Mouse (Mus musculus): ENCODE measurements around the gene Zfp768. TPM values are rescaled to one million over a fixed set of nuclear protein-coding genes. Genes with fewer than 3 reads are reported as not detected.

Gene Zfp768
- 1 to 10 TPM; 6.1 to 7.0 TPM for total RNA-seq (2023)

DNA sequence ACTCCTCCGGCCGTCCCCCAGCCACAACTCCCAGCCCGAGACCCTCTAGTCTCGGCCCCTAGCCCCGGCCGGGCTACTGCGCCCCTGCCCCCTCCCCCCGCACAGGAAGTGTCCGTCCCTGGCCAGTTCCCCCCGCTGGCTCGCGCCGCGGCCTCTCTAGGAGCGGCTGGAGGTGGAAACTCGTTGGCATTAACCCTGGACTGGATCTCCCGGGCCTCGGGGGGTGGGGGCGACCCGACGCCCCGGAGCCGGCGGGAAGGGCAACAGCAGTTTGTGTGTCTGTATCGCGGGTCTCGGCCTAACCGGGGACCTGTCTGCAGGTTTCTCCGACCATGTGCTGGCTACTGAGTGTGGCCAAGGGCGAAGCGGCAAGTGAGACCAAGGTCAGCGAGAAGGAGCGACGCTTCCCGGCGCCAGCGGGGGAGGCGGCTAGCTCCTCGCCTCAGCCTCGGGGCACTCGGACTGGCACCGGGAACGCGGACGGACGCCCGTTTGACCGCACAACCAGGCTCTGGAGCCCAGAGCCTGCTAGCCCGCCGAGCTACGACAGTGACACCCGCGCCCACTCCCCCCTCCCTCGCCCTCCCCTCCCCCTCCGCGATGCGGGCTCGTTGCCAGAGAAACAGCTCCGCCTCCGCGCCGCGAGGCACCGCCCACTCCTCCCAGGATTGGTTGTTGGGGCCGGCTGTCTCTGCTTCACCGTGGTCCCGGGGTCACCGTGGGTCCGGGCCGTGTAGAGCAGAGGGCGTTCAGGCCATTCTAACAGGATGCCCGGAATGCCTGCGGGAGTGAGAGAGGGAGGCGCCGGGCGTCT is at the start of gene Zfp768:
Gene Zfp768, minus strand, starts transcription at position 78 of the 814 bp plus-strand sequence.

GRCm38 (mm10) chr7:127393157-127393943 is 48.0 kb upstream of the Zfp768 start, which contains the start of gene E430018J23Rik:
Gene E430018J23Rik (minus strand): TSS chr7:127393629.

GRCm38 (mm10) chr7:127386641-127387392 is 41.4 kb upstream of the Zfp768 start, which contains the start of gene 9130019O22Rik:
Gene 9130019O22Rik (minus strand): TSS chr7:127387166.

DNA sequence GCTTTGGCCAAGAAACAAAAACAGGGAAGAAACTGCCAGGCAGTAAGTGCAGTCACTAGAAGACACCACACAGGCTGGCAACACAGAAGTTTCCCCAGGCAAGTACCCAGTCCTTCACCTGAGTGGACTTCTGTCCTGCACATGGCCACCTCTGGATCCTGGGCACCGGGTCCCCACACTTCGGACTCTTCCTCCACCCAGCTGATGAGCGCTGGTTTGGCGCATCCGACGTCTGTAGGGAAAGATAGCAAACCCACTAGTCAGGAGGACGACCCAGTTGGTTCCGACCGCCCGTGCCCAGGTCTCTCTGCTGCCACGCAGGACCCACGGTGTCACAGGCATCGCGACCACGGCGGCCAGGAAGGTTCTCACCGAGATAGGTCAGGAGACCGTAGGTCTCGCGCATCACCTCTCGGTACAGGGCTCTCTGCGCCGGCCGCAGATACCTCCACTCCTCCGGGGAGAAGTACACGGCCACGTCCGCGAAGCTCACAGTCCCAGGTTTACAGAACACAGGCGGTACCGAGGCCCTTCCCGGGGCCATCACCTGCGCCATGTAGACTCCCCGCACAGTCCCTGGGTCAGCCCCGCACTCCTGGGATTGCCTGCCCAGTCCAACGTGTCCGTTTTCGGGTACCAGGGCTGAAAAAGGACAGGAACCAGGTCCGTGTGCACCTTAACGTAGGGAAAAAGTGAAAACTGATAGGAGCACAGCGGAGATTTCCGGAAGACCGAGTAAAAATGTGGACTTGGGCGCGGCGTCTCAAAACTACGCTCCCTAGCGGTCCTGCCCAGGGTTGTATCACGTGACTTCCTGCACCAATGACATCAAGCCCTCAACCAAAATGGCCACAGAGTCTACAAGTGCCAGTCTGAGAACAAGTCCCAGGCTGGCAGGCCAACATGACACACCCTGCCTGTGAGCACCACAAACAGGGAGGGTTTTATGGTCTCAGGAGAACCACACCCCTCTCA is 30.2 kb upstream of the Zfp768 start, which contains the start of gene Zfp747:
Gene Zfp747, minus strand, starts transcription at position 780 of the 975 bp plus-strand sequence.

GRCm38 (mm10) chr7:127296098-127296497 is 49.3 kb downstream of the Zfp768 start, which contains the start of gene Itgal:
Gene Itgal (plus strand): TSS chr7:127296260.

Other genes with a start within 250 kb of the Zfp768 start
- 10 to 100 TPM; 10.5 to 12.1 TPM for gene Qprt, start 223.4 kb downstream of the Zfp768 start, total RNA-seq (2023)
- gene Spn, start 207.8 kb downstream of the Zfp768 start, total RNA-seq (2023), result 100 to 1,000 TPM; 289 to 346 TPM
- gene Cd2bp2, start 149.5 kb downstream of the Zfp768 start, total RNA-seq (2023), result 10 to 100 TPM; 52.2 to 60.9 TPM
- 100 to 1,000 TPM in 1 of 2 experiments, 10 to 100 TPM in 1; 94.8 to 106 TPM for gene Tbc1d10b, start 137.1 kb downstream of the Zfp768 start, total RNA-seq (2023)
- gene Mylpf, start 136.7 kb downstream of the Zfp768 start, total RNA-seq (2023), result not detected
- gene Zfp553, start 112.5 kb downstream of the Zfp768 start, total RNA-seq (2023), result 1 to 10 TPM; 4.5 TPM
- 1 to 10 TPM; 5.4 to 5.5 TPM for gene Sept1, start 112.5 kb downstream of the Zfp768 start, total RNA-seq (2023)
- gene Zfp771, start 101.3 kb downstream of the Zfp768 start, total RNA-seq (2023), result 1 to 10 TPM; 7.0 to 8.8 TPM
- gene Dctpp1, start 84.9 kb downstream of the Zfp768 start, total RNA-seq (2023), result 10 to 100 TPM; 15.2 to 17.6 TPM
- 10 to 100 TPM; 66.0 to 73.4 TPM for gene Sephs2, start 71.5 kb downstream of the Zfp768 start, total RNA-seq (2023)
- 100 to 1,000 TPM; 900 to 916 TPM for gene Itgal, start 49.3 kb downstream of the Zfp768 start, total RNA-seq (2023)
- 1 to 10 TPM; 8.8 to 9.0 TPM for gene Zfp747, start 30.5 kb upstream of the Zfp768 start, total RNA-seq (2023)
- gene 9130019O22Rik, start 41.6 kb upstream of the Zfp768 start, total RNA-seq (2023), result 1 to 10 TPM; 2.4 TPM
- 1 to 10 TPM; 1.7 to 2.9 TPM for gene E430018J23Rik, start 48.0 kb upstream of the Zfp768 start, total RNA-seq (2023)
- gene Zfp764, start 61.2 kb upstream of the Zfp768 start, total RNA-seq (2023), result 1 to 10 TPM; 5.4 to 6.3 TPM
- 10 to 100 TPM in 1 of 2 experiments, 1 to 10 TPM in 1; 7.4 to 15.1 TPM for gene Zfp688, start 76.5 kb upstream of the Zfp768 start, total RNA-seq (2023)
- 1 to 10 TPM; 2.3 to 3.3 TPM for gene Zfp689, start 103.6 kb upstream of the Zfp768 start, total RNA-seq (2023)
- gene Prr14, start 114.0 kb upstream of the Zfp768 start, total RNA-seq (2023), result 100 to 1,000 TPM; 125 to 128 TPM
- gene Fbrs, start 133.6 kb upstream of the Zfp768 start, total RNA-seq (2023), result 100 to 1,000 TPM; 278 to 299 TPM
- gene Srcap, start 166.4 kb upstream of the Zfp768 start, total RNA-seq (2023), result 100 to 1,000 TPM; 120 to 128 TPM
- gene Gm42715, start 174.0 kb upstream of the Zfp768 start, total RNA-seq (2023), result 10 to 100 TPM; 21.9 to 24.4 TPM
- gene Tmem265, start 215.8 kb upstream of the Zfp768 start, total RNA-seq (2023), result not detected
- gene Phkg2, start 227.8 kb upstream of the Zfp768 start, total RNA-seq (2023), result 10 to 100 TPM; 83.2 to 90.2 TPM
- 1 to 10 TPM in 1 of 2 experiments, not detected in 1; 1.2 TPM for gene Ccdc189, start 243.0 kb upstream of the Zfp768 start, total RNA-seq (2023)
- gene Rnf40, start 243.2 kb upstream of the Zfp768 start, total RNA-seq (2023), result 10 to 100 TPM; 70.9 to 74.4 TPM

Data from monocyte, adult 59 days (primary cell).